Mouse (Mus musculus) left cerebral cortex, postnatal 10 days (tissue): ENCODE data around the gene Scn1b. TPM values are rescaled to one million over a fixed set of nuclear protein-coding genes. Genes with fewer than 3 reads are reported as not detected.

ENCODE experiments used
- DNase-seq, 2 experiments: peaks; one replicate each; pipeline ENCODE4 v3.0.0; 2021 to 2022; ENCODE audit warnings: low spot score in 2 of 2, mixed read lengths in 1 of 2; ENCODE audit errors: extremely low spot score in 1 of 2
- intact Hi-C: fragments of 180-260 bp; cut with DNase I; formaldehyde crosslinking; loops from one replicate; pipeline ENCODE4 v1.15.1; 2025
- total RNA-seq, 2 experiments: library from RNA; stranded (reverse); gene quantifications; 2 replicates each; pipeline ENCODE4 v1.2.3; 2021

Scn1b gene
- total RNA-seq, 2 experiments from 2014 or later, result 176 to 205 TPM

DNA sequence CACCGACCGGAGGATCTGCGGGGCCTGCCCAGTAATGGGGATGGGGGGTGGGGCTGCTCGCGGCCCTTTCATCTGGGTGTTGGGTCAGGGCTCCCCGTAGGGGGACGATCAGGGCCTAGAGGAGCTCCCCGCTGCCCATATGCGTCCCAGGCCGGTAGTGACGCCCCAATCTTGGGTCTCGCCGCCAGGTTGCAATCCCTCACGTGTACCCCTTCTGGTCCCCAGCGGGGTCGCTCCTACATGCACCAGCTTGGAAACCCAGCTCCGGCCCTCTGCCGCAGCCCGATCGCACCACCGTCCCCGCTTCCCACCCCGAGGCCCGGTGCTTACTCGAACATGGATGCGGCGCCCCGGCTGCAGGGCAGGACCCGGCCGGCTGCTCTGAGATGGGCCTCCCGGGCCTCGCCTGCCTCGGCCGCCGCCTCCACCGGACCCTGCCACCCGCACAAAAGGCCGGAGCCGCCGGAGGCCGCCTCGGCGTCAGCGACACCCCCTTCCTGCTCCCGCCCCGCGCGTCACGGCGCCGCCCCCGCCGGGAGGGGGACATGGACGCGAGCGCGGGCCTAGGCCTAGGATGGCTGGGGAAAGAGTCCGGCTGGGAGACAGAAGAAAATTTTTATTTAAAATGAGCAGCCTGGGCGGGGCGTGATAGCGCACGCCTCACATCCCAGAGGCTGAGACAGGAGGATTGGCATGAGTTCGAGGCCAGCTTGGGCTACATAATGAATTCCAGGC is 23.9 kb upstream of the Scn1b start:
- intact Hi-C loops, result no loop called here
- peak; percentile 80 to 96 for DNase-seq

GRCm38 (mm10) chr7:31149751-31150565 is 23.2 kb upstream of the Scn1b start:
- DNase-seq, result peak in 1 of 2 experiments; percentile 26
- intact Hi-C loops, result no loop called here

DNA sequence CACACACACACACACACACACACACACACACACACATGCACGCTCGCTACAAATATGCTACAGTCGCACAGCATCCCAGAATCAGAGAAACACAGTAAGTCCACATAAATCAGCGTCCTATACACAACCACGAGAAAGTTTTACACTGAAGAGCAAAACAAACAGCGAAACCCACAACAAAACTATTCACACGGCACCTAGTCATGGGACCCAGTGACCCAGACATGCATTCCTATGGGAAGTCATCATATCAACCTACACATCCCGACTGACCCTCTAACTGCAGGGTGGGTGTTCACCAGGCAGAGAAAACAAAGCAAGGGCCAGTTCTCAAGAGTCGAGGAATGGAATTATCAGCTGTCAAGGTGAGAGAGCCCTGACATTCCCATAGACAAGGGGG is 22.5 kb upstream of the Scn1b start:
- DNase-seq, result no peak
- intact Hi-C loops, result no loop called here

GRCm38 (mm10) chr7:31148756-31149155 is 22.0 kb upstream of the Scn1b start:
- intact Hi-C loops, result no loop called here
- DNase-seq, result peak in 1 of 2 experiments; percentile 75

GRCm38 (mm10) chr7:31148086-31148485 is 21.3 kb upstream of the Scn1b start:
- no peak for DNase-seq
- intact Hi-C loops, result no loop called here

GRCm38 (mm10) chr7:31145596-31146160 is 18.9 kb upstream of the Scn1b start:
- intact Hi-C loops, result no loop called here
- no peak for DNase-seq

DNA sequence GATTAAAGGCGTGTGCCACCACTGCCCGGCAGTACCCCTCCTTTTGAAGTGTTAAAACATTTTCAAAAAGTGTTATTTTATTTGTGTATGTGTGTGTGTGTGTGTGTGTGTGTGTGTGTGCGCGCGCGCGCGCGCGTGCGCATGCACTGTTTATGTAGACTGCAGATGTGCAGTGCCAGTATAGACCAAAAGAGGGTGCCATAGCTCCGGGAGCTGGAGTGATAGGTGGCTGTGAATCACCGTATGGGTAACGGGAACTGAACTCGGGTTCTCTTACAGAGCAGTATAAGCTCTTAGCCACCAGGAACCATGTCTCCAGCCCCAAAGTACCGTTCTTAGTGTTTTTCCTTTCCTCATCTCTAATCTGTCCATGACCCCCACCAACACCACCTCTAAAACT is 18.1 kb upstream of the Scn1b start:
- intact Hi-C loops, result loop anchor here (5.0 kb wide), 1 partner anchor 32 kb away; no protein-coding TSS in a partner anchor
- DNase-seq, result peak in 1 of 2 experiments; percentile 32

DNA sequence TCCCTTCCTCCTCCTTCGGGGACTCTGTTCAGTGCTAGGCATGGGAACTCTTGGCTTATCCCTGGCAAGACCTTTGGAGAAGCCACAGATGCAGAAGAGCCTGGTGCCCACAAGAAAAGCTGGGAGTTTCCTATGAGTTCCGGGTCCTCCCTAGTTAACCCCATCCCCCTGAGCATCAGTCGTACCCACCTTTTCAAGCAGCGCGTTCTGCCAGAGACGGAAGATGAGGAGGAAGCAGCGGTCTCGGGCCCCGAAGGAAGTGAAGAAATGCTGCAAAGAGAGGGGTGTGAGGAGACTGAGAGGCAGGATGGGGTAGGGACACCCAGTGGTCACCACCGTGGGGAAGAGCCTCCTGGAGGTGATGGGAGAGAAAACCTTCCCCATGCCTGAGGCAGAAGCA is 14.1 kb upstream of the Scn1b start:
- intact Hi-C loops, result loop anchor here (5.0 kb wide), 1 partner anchor 36 kb away; no protein-coding TSS in a partner anchor
- DNase-seq, result peak in 1 of 2 experiments; percentile 27

DNA sequence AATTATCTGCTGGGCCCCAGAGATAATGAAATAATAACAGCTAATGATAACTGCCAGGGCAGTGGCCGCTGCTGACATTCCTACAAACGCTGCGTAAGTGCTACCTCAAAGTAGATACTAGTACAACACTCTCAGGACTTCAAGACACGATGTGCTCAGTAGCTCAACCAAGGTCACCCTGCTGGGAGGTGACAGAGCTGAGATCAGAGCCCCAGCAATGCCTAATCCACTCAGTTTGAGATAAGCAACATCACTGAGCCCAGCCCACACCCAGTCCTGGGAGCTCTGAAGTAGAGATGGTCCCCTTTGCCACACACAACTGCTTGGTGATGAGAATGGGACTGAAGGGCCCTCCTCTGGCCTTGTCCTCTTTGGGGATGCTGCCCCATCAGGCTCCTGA is 13.5 kb upstream of the Scn1b start:
- DNase-seq, result no peak
- intact Hi-C loops, result loop anchor here (5.0 kb wide), 1 partner anchor 37 kb away; no protein-coding TSS in a partner anchor

- DNase-seq, result peak in 1 of 2 experiments; percentile 73
- intact Hi-C loops, result loop anchor here (5.0 kb wide), 1 partner anchor 38 kb away; no protein-coding TSS in a partner anchor
Measured at GRCm38 (mm10) chr7:31139765-31140164, 13.0 kb upstream of the Scn1b start.

DNA sequence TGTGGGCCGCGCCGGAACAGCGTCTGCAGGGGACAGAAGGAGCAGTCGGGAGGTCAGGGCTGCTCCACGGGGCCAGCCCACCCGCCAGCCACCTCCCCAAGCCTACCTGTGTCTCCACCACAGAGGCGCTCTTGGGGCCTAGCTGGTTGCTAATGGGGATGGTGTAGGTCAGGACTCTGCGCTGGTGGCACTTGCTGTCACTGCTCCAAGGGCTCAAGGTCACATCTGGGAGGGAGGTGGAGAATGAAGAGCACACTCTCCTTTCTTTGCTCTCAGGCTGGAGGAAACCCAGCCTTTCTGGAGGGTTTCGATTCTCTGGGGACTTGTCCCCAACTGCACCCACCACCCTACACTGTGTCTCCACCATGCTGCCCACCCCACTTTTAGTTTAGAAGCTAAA is 8.9 kb upstream of the Scn1b start:
- intact Hi-C loops, result no loop called here

GRCm38 (mm10) chr7:31131866-31132265 is 5.1 kb upstream of the Scn1b start:
- intact Hi-C loops, result no loop called here

More for the DNA sequence above, 8.9 kb upstream of the Scn1b start:
- no peak for DNase-seq

DNA sequence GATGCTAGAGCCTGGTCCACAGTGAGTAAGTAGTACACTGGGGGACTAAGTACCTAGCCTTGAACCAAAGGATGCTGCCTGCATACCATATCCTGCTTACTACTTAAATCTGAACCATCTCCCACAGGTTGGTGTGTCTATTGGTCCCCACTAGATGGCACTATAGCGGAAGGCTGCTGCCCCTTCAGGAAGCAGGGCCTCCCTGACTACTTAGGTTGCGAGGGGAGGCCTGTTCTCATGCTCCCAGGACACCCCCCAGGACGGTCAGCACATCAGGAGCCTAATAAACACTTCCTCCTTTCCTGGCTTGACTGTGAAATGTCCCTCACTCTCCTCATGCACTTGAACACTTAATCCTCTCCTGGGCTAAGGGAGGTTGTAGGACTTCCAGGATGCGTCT is 4.0 kb upstream of the Scn1b start:
- intact Hi-C loops, result no loop called here
- peak; percentile 69 to 75 for DNase-seq

More at GRCm38 (mm10) chr7:31131866-31132265, 5.1 kb upstream of the Scn1b start:
- no peak for DNase-seq

DNA sequence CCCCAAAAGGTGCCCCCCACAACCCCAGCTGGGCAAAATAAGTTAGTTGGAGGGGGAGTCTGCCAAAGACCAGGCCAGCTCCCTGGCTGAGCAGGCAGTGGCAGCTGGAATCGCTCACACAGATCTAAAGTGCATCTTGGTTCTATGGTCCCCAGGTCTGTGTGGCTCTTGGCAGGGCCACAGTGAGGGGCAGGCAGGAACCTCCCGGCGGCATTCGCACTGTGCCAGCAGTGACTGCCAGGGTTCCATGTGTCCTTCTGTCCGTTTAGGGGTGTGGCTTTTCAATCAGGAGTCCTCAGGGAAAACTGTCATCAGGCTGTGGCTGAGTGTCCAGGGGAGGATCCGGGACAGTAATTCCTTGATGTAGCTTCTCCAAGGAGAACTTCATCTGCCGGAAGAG is 3.4 kb upstream of the Scn1b start:
- DNase-seq, result no peak
- intact Hi-C loops, result no loop called here

- DNase-seq, result no peak
- intact Hi-C loops, result no loop called here
Measured at GRCm38 (mm10) chr7:31128157-31128705, 1.4 kb upstream of the Scn1b start.

DNA sequence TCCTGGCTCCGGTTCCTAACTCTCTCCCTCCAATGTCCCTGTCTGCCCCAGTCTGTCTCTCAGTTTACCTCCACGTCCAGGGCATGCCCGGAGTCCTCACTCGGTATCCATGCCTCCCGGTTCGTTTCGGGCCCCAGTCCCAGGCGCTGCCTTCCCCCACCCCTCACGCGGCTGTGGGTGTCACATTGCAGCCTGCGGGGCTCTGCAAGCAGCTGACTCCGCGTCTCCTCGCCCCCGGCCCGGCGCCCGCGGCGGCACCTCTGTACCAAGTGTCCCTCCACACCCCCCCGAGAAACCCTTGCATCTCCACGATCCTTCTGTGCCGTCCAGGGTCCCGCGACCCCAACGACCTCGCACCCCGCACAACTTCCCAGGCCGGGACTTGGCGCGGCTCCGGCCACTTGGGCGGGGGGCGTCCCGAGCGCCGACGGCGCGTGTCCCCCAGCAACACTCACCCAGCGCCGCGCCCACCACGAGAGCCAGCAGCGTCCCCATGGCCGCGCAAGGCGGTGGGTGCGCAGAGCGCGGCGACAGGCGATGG is 522 bp downstream of the Scn1b start:
- peak in 1 of 2 experiments; percentile 76 for DNase-seq
- intact Hi-C loops, result no loop called here

DNA sequence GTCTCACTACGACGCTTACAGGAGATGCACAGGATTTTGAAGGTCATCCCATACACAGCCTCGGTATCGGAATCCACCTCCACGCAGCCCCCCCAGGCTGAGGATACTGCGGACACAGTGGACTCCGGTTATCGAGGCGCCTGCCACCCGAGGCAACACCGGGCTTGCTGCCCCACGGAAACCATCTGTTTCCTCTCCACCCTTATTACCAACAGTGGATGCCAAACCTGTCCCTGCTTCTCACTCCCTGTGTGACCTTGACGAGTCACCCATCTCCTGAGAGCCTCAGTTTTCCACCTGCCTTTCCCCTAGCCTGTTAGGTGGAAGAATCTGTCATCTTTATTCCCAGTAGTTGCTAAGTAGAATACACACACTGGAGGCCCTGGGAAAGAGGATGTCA is 1.7 kb downstream of the Scn1b start:
- DNase-seq, result no peak
- intact Hi-C loops, result no loop called here

GRCm38 (mm10) chr7:31124381-31124780 is 2.4 kb downstream of the Scn1b start:
- intact Hi-C loops, result no loop called here
- DNase-seq, result no peak

DNA sequence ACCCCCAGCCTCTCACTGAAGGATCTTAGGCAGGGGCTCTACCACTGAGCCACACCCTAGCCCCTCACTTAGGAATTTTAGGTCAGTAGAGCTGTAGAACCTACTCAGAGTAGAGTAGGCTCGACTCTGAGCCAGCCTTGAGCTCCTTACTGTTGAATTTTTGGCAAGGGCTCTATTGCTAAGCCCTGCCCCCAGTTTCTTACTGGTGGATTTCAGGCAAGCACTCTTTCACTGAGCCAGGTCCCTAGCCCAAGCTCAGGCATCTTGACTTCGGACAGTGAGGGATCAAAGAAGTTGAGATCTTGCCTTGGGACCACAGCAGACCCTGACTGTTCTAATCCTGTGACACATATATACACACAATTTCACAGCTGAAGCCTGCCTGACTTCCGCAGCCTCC is 3.1 kb downstream of the Scn1b start:
- intact Hi-C loops, result no loop called here
- no peak for DNase-seq
